Mouse (Mus musculus): ENCODE results near the gene Rpl7l1.

DNA sequence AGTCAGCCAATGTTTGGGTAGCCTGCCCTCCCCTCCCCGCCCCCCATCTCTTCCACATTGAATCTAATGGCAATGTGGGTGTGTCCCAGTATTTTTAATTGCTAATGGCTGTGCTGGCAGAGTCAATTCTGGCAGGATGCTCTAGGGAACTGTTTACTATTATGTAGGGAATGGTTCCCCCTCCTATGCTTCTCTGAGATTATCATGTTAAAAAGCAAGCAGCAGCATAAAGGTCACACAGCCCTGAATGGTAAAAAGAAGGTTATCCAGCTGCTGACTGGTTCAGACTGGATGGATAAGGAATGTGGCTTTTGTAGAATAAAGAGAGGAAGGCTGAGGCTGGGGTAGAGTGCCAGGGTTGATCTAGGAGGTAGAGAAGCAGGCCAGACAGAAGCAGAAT lies 30.0 kb upstream of the Rpl7l1 start:
- TF ChIP-seq GATA1 (IDR thresholded peaks at IDR 0.05; ENCODE audit: borderline replicate concordance, low read length): no peak
- no peak for TF ChIP-seq FLI1 (IDR thresholded peaks at IDR 0.05; ENCODE audit: low read length)
